Mouse (Mus musculus) adrenal gland, postnatal 14 days (tissue): ENCODE results near the gene Rps10. TPM values are rescaled to one million over a fixed set of nuclear protein-coding genes. Genes with fewer than 3 reads are reported as not detected.
"Not testable (repeated sequence)": the region's sequence is repeated elsewhere in the genome, so short reads cannot be mapped to it uniquely, and the experiment has no call there.

ENCODE experiments used
- DNase-seq: peaks from one replicate; pipeline ENCODE4 v3.0.0; 2021; ENCODE audit warnings: mixed read lengths
- total RNA-seq: library from RNA; stranded (reverse); gene quantifications from 2 replicates; pipeline ENCODE4 v1.2.3, GENCODE M21; 2021

Rps10 gene
- total RNA-seq, 1 experiment from 2014 or later: 864 TPM

GRCm38 (mm10) chr17:27644572-27644971 lies 8.1 kb upstream of the Rps10 start:
- no peak for DNase-seq

DNA sequence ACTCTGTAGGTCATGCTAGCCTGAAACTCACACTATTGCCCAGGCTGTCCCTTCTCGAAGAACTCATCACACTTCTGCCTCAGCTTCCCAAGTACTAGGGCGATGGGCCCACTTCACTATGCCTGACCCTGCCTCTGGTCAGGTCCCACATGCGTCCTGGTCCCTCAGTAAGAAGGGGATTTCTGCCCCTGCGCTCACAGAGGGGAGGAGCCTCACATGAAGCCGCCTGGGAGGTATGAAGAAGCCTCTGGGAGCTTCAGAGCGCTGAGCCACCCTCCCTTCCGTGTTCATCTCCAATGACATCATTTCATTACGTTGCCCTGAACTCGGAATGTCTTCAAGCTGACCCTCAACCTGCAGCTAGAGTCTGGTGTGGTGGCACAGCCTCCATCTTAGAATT lies 7.3 kb upstream of the Rps10 start:
- DNase-seq: no peak

DNA sequence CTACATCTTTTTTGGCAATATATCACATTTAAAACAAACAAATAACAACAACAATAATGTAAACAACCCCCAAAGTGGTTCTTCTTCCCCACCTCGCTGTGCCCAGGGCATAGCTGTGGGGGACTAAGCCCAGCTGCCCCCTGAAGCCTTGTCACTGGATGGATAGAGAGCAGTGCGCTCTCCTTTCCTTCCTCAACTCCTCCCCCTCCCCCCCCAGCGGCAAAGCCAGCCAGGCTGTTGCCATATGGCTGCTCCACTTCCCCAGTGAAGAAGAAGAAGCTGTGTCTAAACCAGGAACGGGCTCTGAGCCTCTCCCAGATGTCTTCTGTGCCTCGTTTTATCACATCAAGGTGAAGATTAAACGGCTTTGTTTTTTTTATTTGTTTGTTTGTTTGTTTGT lies 6.6 kb upstream of the Rps10 start:
- DNase-seq: no peak

DNA sequence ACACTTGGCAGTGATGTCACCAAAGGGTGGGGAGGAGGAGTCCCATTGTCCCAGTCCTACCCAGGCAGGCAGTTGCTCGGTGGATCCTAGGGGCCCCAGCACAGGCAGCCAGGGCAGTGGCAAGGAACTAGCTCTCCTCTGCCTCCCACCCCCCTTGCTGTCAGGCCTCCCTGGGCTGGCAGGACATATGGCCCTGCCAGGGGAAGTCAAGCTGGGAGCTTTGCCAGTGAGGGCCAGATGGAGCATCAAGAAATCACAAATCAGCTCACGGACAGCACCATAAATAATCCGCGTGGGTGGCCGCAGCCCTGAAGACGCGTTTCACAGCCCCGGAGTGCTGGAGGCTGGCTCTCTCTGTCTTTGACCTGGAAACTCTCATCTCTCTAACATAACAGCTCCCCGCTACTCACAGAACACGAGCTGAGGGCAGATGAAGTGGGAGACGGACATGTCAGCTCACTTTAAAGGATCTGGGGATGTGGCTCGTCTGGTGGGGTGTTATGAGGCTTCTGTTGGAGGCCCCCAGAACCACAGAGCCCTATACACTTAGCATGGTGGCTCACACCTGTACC lies 6.1 kb upstream of the Rps10 start:
- peak; percentile 83 for DNase-seq

GRCm38 (mm10) chr17:27639851-27640250 lies 3.4 kb upstream of the Rps10 start:
- DNase-seq: not testable (repeated sequence)

- DNase-seq: no peak
Observed at GRCm38 (mm10) chr17:27638921-27639332, 2.5 kb upstream of the Rps10 start.

GRCm38 (mm10) chr17:27637333-27637732 lies 864 bp upstream of the Rps10 start:
- peak; percentile 62 for DNase-seq

GRCm38 (mm10) chr17:27635575-27635903 lies 930 bp downstream of the Rps10 start:
- not testable (repeated sequence) for DNase-seq

DNA sequence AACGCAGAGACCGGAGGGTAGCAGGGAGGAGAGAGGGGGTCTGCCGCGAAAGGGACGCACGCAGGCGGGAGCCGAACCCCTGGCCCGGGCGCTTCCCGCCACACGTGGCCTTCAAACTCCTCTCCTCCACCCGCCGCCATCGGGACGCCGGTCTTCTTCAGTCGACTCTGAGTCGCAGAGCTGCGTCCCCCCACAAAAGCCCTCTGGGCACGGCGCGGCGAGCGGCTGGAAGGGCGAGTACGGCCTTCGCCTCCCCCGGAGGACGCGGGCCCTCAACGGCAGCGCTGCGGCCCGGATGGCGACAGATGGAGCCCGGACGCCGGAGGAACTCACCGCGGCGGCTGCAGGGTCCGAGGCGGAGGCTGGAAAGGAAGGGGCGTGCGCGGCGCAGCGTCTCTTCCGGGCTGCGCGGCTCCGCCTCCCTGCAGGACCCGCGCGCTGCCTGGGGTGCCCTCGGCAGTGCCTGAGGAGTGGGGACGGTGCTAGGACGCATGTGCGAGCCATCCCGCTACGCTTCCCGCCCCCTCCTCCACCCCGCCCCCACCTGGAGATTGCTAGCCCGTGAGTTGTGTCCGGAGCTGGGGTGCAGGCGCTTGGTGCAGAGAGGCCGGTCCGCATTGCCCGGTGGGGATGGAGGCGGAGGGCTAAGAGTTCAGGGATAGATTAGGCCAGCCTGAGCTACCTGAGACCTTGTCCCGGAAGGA lies 1.4 kb downstream of the Rps10 start, which contains the start of gene RPS10-NUDT3:
Gene RPS10-NUDT3, minus strand, starts transcription at position 352 of the 704 bp plus-strand sequence.
- peak; percentile 94 for DNase-seq

DNA sequence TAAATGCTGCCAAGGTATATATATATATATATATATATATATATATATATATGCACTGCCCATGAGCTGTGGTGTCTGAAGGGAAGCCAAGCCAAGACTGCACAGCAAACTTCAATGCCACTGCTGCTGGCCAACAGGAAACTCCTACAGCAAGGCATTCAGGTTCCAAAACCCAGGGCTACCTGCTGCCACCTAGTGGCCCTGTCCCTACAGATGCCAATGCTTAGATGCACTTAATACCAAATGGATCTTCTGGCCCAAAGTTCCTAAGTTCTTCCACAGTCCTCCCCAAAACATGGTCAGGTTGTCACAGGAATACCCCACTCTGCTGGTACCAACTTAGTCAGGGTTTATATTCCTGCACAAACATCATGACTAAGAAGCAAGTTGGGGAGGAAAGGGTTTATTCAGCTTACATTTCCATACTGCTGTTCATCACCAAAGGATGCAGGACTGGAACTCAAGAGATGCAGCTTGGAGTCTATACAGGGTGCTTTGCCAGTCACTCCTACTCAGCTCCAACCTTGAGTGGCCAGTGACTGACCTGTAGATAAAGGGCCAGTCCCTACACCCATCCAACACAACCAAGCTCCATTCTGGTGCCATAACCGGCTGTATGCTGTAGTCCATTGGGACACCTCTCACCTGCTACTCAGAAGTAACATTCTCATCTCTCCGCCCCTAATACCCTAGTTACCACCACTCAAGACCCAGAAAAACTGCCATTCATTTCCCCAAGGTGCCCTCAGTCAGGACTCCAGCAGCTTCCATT lies 7.0 kb downstream of the Rps10 start:
- peak; percentile 89 for DNase-seq

DNA sequence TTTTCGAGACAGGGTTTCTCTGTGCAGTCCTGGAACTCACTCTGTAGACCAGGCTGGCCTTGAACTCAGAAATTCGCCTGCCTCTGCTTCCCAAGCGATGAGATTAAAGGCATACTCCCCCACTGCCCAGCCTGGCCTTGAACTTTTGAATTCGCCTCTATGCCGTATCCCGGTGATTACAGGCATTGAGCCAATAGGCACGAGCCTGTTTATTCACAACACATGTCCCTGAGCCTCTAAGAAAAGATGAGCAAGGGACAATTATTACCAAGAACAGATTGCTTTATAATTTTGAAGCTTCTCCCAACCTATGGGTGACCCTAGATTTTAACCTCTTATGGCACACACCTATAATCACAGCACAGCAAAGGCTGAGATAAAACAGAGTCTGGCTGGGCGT lies 8.1 kb downstream of the Rps10 start:
- DNase-seq: no peak

DNA sequence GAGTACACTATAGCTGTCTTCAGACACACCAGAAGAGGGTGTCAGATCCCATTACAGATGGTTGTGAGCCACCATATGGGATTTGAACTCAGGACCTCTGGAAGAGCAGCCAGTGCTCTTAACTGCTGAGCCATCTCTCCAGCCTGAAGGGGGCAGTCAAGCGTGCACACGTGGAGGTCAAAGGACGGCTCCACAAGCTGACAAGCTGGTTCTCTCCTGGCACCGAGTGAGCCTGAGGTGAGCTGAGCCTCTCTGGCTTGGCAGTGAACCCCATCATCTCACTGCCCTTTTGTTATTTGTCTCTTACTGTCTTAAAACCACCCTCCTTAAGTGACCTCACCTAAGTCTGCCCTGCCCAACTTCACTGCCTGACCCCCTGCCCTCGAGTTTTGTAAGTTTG lies 9.0 kb downstream of the Rps10 start:
- no peak for DNase-seq

GRCm38 (mm10) chr17:27626681-27627080 lies 9.8 kb downstream of the Rps10 start:
- DNase-seq: no peak

DNA sequence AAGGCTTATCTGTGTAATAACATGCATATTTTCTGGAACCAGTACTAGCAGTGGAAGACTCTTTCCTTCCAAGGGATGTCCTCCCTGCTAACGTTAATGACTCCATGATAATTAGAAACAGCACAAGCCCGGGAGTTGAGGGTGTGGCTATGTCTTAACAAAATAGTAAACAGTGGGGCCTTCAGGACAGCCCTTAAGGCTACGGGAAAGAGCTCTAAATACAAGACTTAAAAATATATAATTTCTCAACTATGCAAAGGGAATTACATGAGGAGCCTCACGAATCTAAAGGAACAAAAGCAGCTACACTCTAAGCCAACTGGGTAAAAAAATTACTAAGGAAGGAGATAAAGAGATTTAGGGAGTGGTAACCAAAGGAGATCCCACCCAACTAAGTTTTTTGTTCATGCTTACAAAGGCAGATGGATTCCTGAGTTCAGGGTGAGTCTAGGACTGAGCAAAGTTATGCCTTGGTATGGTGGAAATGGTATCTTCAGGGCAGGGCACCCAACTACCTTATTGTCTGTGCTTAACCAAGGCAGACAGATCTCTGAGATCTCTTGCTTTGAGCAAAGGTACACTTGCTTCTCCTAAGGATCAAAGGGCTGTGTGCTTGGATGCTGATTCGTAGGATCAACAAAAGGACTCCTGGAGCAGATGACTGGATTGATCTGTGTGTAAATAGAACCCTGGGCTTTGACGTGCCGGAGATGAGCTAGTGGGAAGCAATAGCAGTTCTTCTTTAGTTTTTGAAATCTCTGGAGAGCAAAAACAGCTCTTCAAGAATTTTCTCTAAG lies 10.8 kb downstream of the Rps10 start:
- no peak for DNase-seq

- peak; percentile 93 for DNase-seq
Observed at GRCm38 (mm10) chr17:27623360-27624326, 12.8 kb downstream of the Rps10 start, which contains the start of gene Nudt3. Gene Nudt3, minus strand, starts transcription at chr17:27623495.

DNA sequence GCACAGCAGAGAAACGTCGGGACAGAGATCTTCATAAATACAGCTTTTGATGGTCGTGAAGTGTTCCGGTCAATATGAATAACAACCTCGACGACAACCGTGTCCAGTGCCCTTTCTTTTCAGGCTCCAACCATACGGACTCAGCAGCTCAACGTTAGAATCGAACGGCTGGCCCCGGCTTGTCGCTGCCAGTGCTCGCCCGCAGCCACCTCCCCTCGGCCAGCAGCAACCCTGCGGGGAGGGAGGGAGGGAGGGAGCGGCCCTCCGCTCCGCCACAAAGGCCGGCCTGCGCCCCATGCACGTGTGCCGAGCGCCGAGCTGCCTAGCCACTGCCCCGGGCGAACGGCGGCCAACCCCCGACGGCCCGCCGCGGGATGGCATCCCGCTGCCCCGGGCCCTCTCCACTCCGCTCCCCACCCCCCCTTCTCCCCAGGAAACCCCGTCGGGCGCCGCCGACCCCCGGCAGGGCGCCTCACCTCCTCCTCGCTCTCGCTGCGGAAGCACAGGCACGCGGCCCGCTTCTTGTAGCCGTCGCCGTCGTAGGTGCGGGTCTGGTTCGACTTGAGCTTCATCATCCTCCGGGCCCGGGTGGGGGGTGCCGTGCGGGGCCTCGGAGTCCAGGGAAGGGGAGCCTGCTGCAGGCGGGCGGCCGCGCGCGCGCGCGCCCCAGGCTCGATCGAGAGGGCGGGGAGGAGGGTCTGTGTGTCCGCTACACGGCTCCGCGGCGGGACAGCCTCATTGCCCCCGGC lies 13.7 kb downstream of the Rps10 start:
- DNase-seq: peak; percentile 79

DNA sequence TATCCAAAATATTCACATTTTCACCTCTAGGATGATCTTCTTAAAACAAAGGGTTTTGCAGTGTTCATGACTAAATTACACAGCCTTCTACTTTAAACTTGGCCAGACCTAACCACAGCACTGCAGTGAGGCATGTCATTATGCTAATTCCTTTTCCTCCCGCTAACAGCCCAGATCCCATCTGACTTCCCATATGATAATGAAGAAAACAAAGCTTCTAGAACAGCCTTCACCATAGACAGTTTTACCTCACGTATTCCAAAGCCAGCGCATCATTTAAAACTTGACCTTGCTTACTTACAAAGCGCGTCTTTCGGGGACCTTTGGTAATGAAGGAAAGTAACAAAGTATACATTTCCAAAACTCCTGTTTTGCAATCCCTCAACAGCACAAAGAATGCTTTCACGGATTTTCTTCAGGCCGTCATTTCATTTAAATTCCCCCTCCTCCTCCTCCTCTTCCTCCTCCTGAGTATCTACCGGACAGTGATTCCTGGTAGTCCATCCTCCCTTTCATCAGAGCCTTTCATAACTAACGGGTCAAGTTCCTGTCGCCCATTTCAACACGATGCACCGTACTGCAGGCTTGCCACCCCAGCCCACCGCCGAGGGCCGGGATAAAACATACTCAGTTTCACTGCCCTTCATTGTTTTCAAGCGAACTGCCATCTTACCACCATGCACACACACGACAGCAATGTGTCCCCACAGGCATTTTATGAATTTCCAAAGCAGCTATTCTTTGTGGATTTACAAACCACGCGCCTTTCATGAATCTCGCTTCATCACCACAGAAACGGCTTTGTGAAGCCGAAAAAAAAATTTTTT lies 14.6 kb downstream of the Rps10 start:
- peak; percentile 34 for DNase-seq

- DNase-seq: no peak
Observed at GRCm38 (mm10) chr17:27621161-27621560, 15.3 kb downstream of the Rps10 start.

DNA sequence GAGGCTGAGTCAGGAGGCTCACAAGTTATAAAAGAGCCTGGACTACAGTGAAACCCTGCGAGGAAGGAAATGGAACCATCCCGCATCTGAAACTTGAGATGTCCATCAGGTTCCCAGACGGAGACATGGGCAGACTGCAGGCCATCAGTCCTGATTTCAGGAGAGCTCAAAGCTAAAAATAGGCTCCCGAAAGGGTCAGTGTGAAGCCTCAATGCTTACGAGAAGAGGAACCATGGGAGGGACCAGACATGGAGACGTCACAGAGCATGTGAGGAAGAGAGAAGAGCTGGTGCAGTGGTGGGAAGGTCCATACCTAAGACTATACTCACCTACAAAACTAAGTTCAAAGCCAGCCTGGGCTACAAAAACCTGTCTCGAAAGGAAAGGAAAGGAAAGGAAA lies 21.1 kb downstream of the Rps10 start:
- DNase-seq: no peak

GRCm38 (mm10) chr17:27613016-27613415 lies 23.5 kb downstream of the Rps10 start:
- no peak for DNase-seq
